Mouse (Mus musculus): ENCODE measurements around the gene Pwwp2a.

DNA sequence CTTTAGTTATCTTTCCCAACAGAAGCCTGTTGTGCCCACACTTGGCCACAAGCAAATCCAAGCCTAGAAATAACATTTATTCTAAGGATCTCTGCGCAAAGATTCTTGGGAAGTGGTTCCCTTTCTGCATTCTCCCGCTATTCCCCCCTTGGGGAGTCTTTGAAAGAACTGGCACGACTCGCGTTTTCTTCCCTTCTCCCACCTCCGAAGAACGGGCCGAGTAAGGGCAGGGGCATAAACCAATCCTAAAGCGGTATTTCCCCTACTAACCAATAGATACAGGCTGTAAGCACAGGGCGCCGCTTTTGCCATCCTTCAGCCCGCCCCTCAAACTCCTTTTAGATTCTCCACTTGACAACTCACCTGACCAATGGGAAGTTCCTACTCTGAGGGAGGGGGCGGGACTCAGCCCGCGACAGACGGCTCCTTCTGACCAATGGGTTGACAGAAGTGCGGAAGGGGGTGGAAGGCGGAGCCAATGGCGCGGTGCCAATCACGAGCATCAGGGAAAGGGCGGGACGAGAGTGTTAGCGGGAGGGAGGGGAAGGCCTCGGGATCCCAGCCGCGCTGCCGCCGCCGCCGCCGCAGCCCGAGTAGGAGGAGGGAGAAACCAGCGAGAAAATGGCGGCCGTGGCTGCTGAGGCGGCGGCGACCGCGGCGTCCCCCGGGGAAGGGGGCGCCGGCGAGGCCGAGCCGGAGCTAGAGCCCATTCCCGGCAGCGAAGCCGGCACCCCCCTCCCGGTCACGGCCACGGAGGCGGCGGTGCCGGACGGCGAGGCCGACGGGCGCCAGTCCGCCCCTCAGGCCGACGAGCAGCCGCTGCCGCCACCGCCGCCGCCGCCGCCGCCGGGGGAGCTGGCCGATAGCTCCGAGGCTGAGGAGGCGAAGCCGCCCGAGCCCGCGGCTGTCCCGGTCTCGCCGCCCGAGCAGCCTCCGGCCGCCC, at the start of gene Pwwp2a:
- TF ChIP-seq CTCF (IDR thresholded peaks at IDR 0.05; ENCODE audit: borderline replicate concordance, control insufficient read depth, extremely low read depth, insufficient read depth, low read length, poor library complexity), result peak; percentile 51; the same call in 1 of the 2 replicates
- peak; percentile 84 for TF ChIP-seq POLR2A (IDR thresholded peaks at IDR 0.05; ENCODE audit: control insufficient read depth, extremely low read depth, insufficient read depth, low read length, poor library complexity)

Measured in thymus, adult 2 months (tissue).